Mouse (Mus musculus): ENCODE measurements around the gene Tut1.

DNA sequence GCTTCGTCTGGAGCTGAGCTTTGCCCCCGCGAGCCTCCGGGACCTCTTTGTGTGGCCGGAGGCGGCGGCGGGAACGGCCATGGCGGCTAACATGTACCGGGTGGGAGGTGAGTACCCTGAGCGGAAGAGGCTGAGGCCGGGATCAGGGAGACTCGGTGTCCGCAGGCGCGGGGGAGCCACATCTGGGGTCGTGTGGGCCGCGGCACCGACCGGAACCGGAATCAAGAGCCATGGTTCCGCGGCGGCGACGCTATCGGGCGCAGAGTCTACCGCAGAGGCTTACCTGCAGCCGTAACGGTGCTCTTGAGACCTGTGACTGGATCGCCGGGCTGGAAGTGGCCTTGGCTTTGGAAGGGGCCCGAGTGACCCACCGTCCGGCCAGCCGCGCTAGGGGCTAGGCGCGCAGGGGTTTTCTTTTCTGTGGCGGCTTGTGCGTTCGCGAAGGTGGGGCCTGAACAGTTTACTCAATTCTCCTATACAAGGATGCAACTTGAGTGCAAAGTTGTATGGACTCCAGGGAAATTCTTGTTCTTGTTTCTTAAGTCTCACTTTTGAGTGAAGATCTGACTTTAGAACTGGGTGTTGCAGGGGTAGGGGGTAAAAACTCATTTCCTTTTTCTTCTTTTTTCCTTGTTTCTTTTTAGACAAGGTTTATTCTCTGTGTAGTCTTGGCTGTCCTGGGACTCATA, 11.2 kb upstream of the Tut1 start:
- TF ChIP-seq CTCF (IDR thresholded peaks at IDR 0.05; ENCODE audit: extremely low read depth, insufficient read length, insufficient replicate concordance, low read depth, low read length) (no peak), POLR2A (IDR thresholded peaks at IDR 0.05; ENCODE audit: low read depth, low read length) (no peak)

All from small intestine, adult 2 months (tissue).